Mouse (Mus musculus): ENCODE results near the gene Sag. TPM values are rescaled to one million over a fixed set of nuclear protein-coding genes. Genes with fewer than 3 reads are reported as not detected.
A peak's percentile ranks its signal among the peaks of the same experiment; 100 is the strongest.

Sag gene
- total RNA-seq, 2 experiments from 2014 or later = 2.5 TPM

- intact Hi-C loops (cut with DNase I) = no loop called here
- no peak for DNase-seq (ENCODE audit: low spot score in 2 of 2)
These were observed 47.9 kb downstream of the Sag start for GRCm38 (mm10) chr1:87851344-87851743.

GRCm38 (mm10) chr1:87852081-87852790 lies 48.8 kb downstream of the Sag start:
- DNase-seq (ENCODE audit: low spot score in 2 of 2) = no peak
- intact Hi-C loops (cut with DNase I) = no loop called here

- DNase-seq (ENCODE audit: low spot score in 2 of 2) = peak; percentile 34 to 67
- intact Hi-C loops (cut with DNase I) = no loop called here
These were observed 49.6 kb downstream of the Sag start, which contains the start of gene Dgkd for GRCm38 (mm10) chr1:87852892-87853600. Dgkd (plus strand) TSS chr1:87853287.

GRCm38 (mm10) chr1:87853601-87854361 lies 50.3 kb downstream of the Sag start:
- intact Hi-C loops (cut with DNase I) = no loop called here
- DNase-seq (ENCODE audit: low spot score in 2 of 2) = peak in 1 of 2 experiments; percentile 19

GRCm38 (mm10) chr1:87854411-87854810 lies 50.9 kb downstream of the Sag start:
- no peak for DNase-seq (ENCODE audit: low spot score in 2 of 2)
- intact Hi-C loops (cut with DNase I) = no loop called here

- intact Hi-C loops (cut with DNase I) = no loop called here
These were observed 51.4 kb downstream of the Sag start for GRCm38 (mm10) chr1:87854851-87855251.

GRCm38 (mm10) chr1:87855522-87855921 lies 52.0 kb downstream of the Sag start:
- intact Hi-C loops (cut with DNase I) = no loop called here
- no peak for DNase-seq (ENCODE audit: low spot score in 2 of 2)

More at GRCm38 (mm10) chr1:87854851-87855251, 51.4 kb downstream of the Sag start:
- DNase-seq (ENCODE audit: low spot score in 2 of 2) = no peak

- intact Hi-C loops (cut with DNase I) = no loop called here
- peak; percentile 28 to 42 for DNase-seq (ENCODE audit: low spot score in 2 of 2)
These were observed 53.3 kb downstream of the Sag start for GRCm38 (mm10) chr1:87856823-87857222.

- intact Hi-C loops (cut with DNase I) = no loop called here
These were observed 54.6 kb downstream of the Sag start for GRCm38 (mm10) chr1:87858031-87858430.

GRCm38 (mm10) chr1:87858529-87858928 lies 55.0 kb downstream of the Sag start:
- intact Hi-C loops (cut with DNase I) = no loop called here
- DNase-seq (ENCODE audit: low spot score in 2 of 2) = no peak

More at GRCm38 (mm10) chr1:87858031-87858430, 54.6 kb downstream of the Sag start:
- no peak for DNase-seq (ENCODE audit: low spot score in 2 of 2)

GRCm38 (mm10) chr1:87863602-87864001 lies 60.1 kb downstream of the Sag start:
- intact Hi-C loops (cut with DNase I) = no loop called here
- no peak for DNase-seq (ENCODE audit: low spot score in 2 of 2)

- DNase-seq (ENCODE audit: low spot score in 2 of 2) = no peak
- intact Hi-C loops (cut with DNase I) = no loop called here
These were observed 61.4 kb downstream of the Sag start for GRCm38 (mm10) chr1:87864889-87865288.

GRCm38 (mm10) chr1:87866672-87867071 lies 63.2 kb downstream of the Sag start:
- DNase-seq (ENCODE audit: low spot score in 2 of 2) = no peak
- intact Hi-C loops (cut with DNase I) = no loop called here

- intact Hi-C loops (cut with DNase I) = no loop called here
- no peak for DNase-seq (ENCODE audit: low spot score in 2 of 2)
These were observed 68.1 kb downstream of the Sag start for GRCm38 (mm10) chr1:87871546-87871945.

- intact Hi-C loops (cut with DNase I) = no loop called here
- no peak for DNase-seq (ENCODE audit: low spot score in 2 of 2)
These were observed 69.6 kb downstream of the Sag start for GRCm38 (mm10) chr1:87873081-87873480.

- intact Hi-C loops (cut with DNase I) = no loop called here
- no peak for DNase-seq (ENCODE audit: low spot score in 2 of 2)
These were observed 72.6 kb downstream of the Sag start for GRCm38 (mm10) chr1:87876065-87876464.

GRCm38 (mm10) chr1:87877552-87878283 lies 74.2 kb downstream of the Sag start:
- DNase-seq (ENCODE audit: low spot score in 2 of 2) = no peak
- intact Hi-C loops (cut with DNase I) = no loop called here

GRCm38 (mm10) chr1:87879034-87879433 lies 75.6 kb downstream of the Sag start:
- intact Hi-C loops (cut with DNase I) = no loop called here
- no peak for DNase-seq (ENCODE audit: low spot score in 2 of 2)

GRCm38 (mm10) chr1:87879494-87880325 lies 76.2 kb downstream of the Sag start:
- intact Hi-C loops (cut with DNase I) = no loop called here
- peak; percentile 79 to 80 for DNase-seq (ENCODE audit: low spot score in 2 of 2)

Measured in left cerebral cortex, postnatal 14 days (tissue).